Mouse (Mus musculus) cerebellum, postnatal 10 days (tissue): ENCODE data around the gene Fhit.
A peak's percentile ranks its signal among the peaks of the same experiment; 100 is the strongest.
"Not testable (repeated sequence)": the region's sequence is repeated elsewhere in the genome, so short reads cannot be mapped to it uniquely, and the experiment has no call there.

Source experiments
- DNase-seq, 2 experiments: peaks; one replicate each; pipeline ENCODE4 v3.0.0; 2021; ENCODE audit warnings: mixed read lengths in 2 of 2

Fhit gene

DNA sequence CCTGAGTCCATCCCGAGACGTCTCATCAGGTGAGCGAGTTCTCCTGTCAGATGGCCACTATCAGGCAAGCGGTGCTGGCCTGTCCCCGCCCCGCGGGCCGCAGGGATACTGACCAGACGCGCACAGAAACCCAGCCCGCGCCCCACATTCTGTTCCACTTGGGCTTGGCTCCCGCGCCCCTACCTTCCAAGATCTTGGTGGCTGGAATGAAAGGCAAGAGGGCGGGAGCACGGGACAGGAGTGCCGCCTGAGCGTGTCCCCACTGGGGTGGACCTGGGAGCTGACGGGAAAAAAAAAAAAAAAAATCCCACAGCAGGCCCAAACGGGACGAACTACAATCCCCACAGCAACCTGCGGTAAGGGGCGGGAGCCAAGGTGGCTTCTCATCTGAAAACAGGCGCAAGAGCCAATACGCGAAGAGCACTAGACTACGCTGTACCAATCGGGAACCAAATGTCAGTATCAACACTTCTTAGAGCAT, at the start of gene Fhit:
TSS of gene Fhit (minus strand) at position 285 of the 481 bp plus-strand sequence.
- DNase-seq = peak; percentile 95 to 96

GRCm38 (mm10) chr14:11206786-11207185, 45.0 kb upstream of the Fhit start:
- no peak for DNase-seq

DNA sequence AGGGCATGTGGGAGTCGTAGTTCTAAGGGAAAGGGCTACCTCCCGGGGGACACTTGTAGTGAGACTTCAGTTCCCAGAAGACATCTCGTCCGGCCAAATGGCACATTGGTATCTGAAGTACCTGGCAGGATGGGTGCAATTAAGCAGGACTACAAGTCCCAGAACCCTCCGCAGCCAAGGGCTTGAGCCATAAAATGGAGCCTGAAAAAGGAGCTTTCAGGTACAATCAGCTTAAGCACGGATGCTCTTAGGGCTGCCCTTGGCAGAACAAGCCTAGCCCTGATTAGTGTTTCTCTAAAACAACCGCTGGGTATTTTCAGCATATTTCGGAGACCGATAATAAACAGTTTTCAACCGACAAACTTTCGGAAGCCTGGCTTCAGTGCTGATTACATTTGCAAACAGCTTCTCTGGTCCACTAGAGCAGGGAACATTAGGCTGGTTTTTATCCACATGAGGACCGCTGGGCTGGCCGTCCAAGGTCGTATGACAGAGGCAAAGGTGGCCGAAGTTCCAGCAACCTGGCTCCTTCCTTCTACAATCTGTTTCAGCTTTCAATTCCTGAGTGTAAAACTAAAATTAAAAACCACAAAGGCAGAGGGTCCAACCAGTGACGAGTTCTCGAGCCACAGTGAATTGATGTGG, 907 bp downstream of the Fhit start:
- DNase-seq = peak; percentile 89 to 91

- no peak for DNase-seq
Observed at GRCm38 (mm10) chr14:11159641-11160040, 2.2 kb downstream of the Fhit start.

- DNase-seq = no peak
Observed at GRCm38 (mm10) chr14:11159021-11159420, 2.8 kb downstream of the Fhit start.

- DNase-seq = no peak
Observed at GRCm38 (mm10) chr14:11157741-11158140, 4.1 kb downstream of the Fhit start.

GRCm38 (mm10) chr14:11151634-11152321, 10.1 kb downstream of the Fhit start:
- DNase-seq = peak; percentile 28 to 46

DNA sequence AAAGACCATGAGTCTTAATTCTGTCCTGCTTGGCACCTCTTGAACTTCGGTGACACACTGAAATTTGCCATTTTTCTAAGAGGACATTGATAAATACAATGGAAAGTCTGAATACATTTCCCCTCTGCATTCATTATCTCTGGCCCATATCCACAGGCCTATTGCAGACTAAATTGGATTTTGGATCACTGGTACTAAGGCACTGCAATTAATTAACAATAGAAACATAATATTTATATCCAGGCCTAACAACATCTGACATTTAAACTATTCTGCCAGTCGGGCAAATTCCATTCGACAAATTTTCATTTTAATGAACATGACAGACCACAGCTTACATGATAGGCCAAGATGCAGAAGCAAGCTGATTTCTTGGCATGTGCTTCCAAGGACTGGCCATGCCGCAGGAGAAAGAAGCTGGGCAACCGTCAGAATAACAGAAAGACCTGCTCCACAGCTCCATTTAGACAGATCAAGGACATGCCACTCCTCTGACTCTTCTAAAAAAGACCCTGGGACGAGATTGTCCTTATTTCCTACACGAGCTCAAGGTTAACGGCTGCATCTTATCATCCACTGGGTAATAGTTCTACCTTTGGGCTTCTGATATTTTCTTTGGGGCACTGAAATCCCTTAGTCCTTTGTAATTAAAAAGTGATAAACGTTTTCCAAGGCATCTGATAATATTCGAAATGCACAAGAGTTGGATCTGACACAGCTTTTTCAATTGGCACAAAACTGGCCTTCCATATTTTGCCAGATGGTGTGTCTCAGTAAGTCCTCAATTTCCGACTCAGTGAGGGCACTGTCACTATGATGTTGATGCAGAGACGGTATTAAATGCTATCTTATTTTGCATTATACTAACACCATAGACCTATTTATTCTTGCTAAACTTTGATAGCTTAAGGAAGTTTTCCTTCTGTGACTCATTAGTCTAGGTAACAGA, 27.8 kb downstream of the Fhit start:
- peak; percentile 68 to 75 for DNase-seq

DNA sequence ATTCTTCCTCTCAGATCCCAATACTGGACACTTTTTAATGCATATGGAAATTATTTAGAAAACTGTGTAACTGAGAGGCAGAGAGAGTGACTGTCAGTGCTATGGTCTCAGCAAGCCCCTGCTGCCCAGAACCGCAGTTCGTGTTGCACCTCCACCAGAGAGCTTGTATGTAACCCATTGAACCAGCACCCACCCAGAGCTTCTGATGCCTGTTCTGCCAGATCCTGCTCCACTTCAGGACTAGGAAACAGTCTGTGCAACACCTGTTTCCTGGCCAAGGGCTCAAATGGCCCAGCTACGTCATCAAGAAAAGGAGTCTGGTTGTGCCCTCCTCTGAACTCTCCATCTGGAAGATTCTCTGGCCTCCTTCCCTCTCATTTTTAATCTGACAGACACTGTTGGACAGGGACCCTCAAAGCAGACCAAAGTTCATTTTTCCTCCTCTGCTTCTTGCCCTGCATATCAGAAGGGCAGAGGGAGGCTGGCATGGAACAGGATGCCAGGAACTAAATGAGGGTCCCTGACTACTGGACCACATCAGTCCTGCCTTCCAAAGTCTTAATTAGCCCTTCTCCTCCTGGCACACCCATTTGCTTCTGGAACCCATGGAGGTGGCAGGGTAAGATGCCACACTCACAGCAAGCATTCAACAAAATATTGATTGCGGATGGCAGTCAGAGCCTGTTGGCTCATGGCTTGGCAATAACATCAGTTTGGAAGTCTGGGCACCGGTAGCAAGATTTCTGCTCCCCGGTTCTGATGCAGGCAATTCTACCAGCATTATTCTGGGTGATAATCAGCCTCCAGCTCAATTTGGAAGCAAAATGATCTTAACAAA, 29.0 kb downstream of the Fhit start:
- peak; percentile 67 to 77 for DNase-seq

- no peak for DNase-seq
Observed at GRCm38 (mm10) chr14:11125096-11125495, 36.7 kb downstream of the Fhit start.

GRCm38 (mm10) chr14:11119076-11119475, 42.8 kb downstream of the Fhit start:
- no peak for DNase-seq

GRCm38 (mm10) chr14:11085596-11085995, 76.2 kb downstream of the Fhit start:
- DNase-seq = no peak

- DNase-seq = peak in 1 of 2 experiments; percentile 5
Observed at GRCm38 (mm10) chr14:11083946-11084345, 77.9 kb downstream of the Fhit start.

DNA sequence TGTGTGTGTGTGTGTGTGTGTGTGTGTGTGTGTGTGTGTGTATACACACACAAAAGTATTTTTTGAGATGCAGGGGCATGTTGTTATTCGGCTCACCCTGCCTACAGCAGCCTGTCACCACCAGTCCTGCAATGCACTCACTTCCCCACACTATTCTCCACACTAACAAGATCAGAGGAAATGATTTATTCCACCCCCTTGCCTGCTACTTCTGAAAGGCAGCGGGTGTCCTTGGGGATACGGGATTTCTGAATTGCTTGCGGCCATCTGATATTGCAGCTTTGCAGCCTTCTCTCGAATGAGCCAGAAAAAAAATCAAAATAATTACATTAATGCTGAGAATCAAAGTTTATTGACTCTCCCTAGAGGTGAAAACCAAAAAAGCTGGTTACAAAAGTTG, 78.4 kb downstream of the Fhit start:
- DNase-seq = no peak

DNA sequence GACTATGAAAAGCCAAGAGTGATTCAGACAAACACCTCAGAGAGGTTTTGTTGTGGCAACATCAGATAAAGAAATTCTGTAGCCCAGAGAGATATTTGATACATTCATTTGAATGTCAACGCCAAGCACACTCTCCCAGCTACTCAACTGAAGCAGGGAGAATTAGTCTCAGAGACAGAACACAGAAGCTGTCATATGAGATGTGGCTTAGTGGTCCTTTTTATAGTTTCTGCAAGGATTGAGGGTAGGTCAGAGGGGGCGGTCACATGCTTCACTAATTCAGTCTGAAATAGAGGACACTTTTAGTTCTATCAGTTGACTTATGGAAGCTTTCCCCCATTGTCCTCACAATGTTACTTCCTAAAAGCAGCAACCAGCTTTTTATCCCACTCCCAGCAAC, 98.2 kb downstream of the Fhit start:
- DNase-seq = no peak

DNA sequence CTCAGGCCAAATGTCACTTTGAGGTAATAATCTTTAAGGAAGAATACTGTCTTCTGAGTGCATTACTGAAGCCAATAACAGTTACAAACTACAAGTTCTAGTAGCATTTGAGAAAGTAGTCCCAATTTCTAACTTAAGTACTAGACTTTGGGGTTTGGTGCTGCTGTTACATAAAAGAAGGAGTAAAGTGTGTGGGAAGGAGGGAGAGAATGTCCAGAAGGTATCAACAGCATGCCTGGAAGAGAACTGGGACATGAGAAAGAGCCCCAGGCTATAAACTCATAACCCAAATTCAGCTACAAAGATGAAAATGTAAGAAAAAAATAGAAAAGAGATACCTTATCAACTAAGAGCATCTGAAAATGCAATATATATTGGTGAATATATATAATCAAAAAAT, 101.6 kb downstream of the Fhit start:
- no peak for DNase-seq

DNA sequence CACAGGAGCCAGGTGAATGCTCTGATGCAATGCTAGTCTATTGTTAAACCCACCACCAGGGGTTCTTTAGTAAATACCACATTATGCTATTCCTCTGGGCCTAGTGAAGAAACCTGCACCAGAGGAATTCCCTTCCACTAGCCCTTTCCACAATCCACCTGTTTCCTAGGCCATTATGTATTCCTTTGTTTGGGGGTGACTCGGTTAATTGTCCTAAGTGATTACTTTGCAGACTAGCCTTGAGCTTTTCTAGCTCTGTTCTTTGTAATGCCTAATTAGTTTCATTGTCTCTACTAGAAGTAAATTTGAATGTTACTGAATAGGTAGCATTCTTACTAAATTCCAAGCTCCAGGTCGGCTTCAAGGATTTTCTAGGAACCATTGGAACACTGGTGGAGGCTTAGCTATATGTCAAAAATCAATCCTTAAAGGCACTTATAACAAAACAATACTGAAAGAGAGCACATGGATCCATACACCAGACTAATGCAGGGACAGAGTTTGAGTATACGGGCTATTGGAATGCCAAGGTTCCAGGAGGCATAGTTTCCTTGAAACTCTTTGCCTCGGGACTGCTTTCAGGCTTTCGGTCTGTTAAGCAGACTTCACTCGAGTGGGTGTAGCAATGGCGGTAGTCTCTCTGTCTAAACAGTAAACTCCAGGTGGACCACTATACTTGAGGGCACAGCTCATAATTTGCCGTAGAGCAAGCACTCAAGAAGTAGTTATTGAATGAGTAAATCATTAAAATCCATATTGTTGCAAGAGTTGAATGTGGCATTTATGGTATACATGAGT, 122.1 kb downstream of the Fhit start:
- DNase-seq = not testable (repeated sequence)

DNA sequence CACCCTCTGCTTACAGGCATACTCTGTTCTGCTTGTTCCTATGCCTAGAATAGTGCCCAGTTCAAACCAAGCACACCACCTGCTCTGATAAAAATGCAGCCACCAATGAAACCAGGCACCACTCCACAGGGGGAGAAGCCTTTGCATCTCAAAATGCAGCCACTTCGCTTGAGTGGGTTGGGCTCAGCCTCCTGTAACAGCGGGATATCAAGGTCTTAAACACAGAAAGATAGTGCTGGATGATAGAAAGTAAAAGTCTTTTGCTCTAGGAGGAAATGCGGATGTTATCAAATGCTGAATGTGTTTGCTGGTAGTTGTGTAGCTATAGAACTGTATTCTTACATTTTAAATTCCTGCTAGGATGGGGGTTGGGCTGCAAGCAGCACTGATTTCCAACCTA, 140.4 kb downstream of the Fhit start:
- peak; percentile 10 to 35 for DNase-seq

- no peak for DNase-seq
Observed at GRCm38 (mm10) chr14:10978651-10979050, 183.2 kb downstream of the Fhit start.

GRCm38 (mm10) chr14:10941647-10942046, 220.2 kb downstream of the Fhit start:
- DNase-seq = no peak

DNA sequence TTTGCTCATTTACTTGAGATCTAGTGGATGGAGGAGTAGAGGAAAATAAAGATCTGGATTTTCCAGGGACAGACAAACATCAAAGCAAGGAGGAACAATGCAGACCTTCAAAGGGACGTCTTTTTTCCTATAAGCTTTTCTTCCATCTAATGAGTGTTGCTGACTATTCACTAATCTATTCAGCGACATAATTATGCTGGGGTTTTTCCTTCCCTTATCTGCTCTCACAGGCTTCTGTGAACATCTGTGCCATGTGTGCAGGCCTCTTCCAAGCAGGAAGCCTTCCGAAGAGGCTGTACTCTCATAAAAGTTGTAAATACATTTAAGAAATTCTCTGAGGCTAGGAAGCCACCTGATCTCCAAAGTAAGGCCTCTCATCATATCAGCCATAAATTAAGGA, 228.2 kb downstream of the Fhit start:
- no peak for DNase-seq
